Mouse (Mus musculus) left cerebral cortex, postnatal 4 days (tissue): Measurements from ENCODE around the gene Klhl33. TPM values are rescaled to one million over a fixed set of nuclear protein-coding genes. Genes with fewer than 3 reads are reported as not detected.
"Not testable (repeated sequence)": the region's sequence is repeated elsewhere in the genome, so short reads cannot be mapped to it uniquely, and the experiment has no call there.

Experiments
- DNase-seq: peaks from one replicate; pipeline ENCODE4 v3.0.0-alpha.2; 2022
- intact Hi-C: fragments of 180-260 bp; cut with DNase I; formaldehyde crosslinking; loops from one replicate; pipeline ENCODE4 v1.15.1; 2025
- total RNA-seq, 2 experiments: library from RNA; stranded (reverse); gene quantifications; 2 replicates each; pipeline ENCODE4 v1.2.3; 2021

The Klhl33 gene
- total RNA-seq, 2 experiments from 2014 or later: 1.3 to 1.7 TPM

DNA sequence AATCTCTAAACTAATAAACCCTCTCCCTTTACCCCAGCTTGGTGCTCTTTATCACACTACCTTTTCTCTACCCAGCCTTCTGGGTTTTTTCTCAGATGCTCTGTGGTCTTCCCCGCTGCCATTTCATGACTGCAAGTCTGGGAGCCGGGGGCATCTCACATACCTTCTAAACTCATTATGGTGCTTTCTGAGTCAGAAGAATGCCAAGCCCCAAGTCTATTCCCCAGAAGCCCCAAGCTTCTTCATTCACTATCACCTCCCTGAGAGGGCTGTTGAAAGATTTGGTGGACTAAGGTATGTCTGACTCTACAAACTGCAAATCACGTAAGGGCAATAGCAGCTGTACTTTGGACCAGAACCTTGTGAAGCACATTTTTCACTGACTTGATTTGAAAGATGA, 30.3 kb downstream of the Klhl33 start:
- intact Hi-C loops: no loop called here
- DNase-seq: no peak

DNA sequence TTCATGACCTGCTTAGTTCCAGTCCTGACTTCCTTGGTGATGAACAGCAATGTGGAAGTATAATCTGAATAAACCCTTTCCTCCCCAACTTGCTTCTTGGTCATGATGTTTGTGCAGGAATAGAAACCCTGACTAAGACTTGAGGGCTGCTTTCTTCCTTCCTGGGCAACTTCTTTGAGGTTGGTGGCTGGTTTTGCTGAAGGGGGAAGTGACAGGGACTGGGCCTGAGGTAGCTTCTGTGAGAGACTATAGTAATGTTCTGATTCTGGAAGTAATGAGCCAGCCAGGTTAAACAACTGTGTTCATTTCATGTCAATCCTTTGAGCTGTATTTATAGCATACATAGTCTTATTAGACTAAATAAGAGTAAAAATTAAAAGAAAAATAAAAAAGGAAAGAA, 32.3 kb downstream of the Klhl33 start:
- intact Hi-C loops, DNase-seq: not testable (repeated sequence)

DNA sequence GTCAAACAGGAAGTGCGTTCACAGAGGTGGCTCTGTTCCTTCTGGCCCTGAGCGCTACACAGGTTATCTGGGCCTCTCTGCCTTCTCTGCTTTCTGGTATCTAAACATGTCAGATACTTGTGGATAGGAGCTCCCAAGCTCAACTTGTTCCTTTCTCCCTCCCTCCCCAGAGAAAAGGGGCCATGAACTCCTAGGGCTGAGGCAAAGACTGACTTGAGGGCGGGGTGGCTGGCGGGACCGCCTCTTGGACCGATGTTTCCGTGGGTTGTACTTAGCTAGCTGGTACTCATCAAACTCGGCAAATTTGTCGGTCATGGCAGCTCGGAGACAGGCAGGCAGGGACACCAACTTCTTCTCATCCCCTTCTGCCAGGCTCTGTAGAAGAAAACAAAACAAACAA, 34.7 kb downstream of the Klhl33 start:
- intact Hi-C loops: no loop called here
- no peak for DNase-seq

DNA sequence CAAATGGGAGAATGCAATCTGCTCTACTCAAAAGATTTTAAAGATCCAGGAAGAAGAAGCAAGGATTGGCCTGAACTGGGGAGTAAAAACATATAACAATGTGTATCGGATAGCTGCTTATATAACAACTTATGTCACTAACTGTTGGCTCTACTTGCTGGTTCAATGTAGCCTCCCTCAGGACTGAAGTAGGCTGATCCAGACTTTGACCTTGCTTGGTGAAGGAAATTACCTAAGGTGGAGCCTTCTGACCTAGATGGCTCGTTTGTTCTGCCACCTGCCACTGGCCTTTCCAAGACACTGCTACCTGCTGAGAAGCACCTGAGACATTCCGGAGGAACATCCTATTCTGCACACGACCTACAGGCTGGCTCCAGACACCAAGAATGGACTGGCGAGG, 41.5 kb downstream of the Klhl33 start:
- no peak for DNase-seq
- intact Hi-C loops: no loop called here

Other genes with a start within 250 kb of the Klhl33 start
- not detected for gene Olfr747, start 204.3 kb downstream of the Klhl33 start, total RNA-seq
- not detected for gene Olfr748, start 190.1 kb downstream of the Klhl33 start, total RNA-seq
- gene Olfr749, start 152.4 kb downstream of the Klhl33 start, total RNA-seq: not detected
- gene Ttc5, start 112.0 kb downstream of the Klhl33 start, total RNA-seq: 10 to 100 TPM; 79.6 to 89.0 TPM
- under 1 TPM in 1 of 2 experiments, not detected in 1; 0.58 TPM for gene Ccnb1ip1, start 89.8 kb downstream of the Klhl33 start, total RNA-seq
- gene Parp2, start 89.7 kb downstream of the Klhl33 start, total RNA-seq: 10 to 100 TPM; 33.5 to 35.3 TPM
- gene Tep1, start 26.9 kb downstream of the Klhl33 start, total RNA-seq: 1 to 10 TPM; 1.6 to 3.4 TPM
- 10 to 100 TPM; 37.8 to 40.1 TPM for gene Osgep, start 27.4 kb upstream of the Klhl33 start, total RNA-seq
- 10 to 100 TPM; 78.9 to 83.2 TPM for gene Apex1, start 27.5 kb upstream of the Klhl33 start, total RNA-seq
- 10 to 100 TPM; 72.8 to 76.0 TPM for gene Pip4p1, start 33.3 kb upstream of the Klhl33 start, total RNA-seq
- 10 to 100 TPM in 1 of 2 experiments, 1 to 10 TPM in 1; 9.3 to 11.6 TPM for gene Pnp, start 33.6 kb upstream of the Klhl33 start, total RNA-seq
- 10 to 100 TPM in 1 of 2 experiments, 1 to 10 TPM in 1; 8.0 to 10.6 TPM for gene Gm49342, start 47.0 kb upstream of the Klhl33 start, total RNA-seq
- 1 to 10 TPM in 1 of 2 experiments, under 1 TPM in 1; 0.78 to 1.0 TPM for gene Pnp2, start 58.5 kb upstream of the Klhl33 start, total RNA-seq
- gene Rnase10, start 110.2 kb upstream of the Klhl33 start, total RNA-seq: under 1 TPM in 1 of 2 experiments, not detected in 1; 0.24 TPM
- gene Rnase9, start 144.4 kb upstream of the Klhl33 start, total RNA-seq: not detected
- gene Rnase11, start 152.7 kb upstream of the Klhl33 start, total RNA-seq: not detected
- gene Rnase12, start 160.2 kb upstream of the Klhl33 start, total RNA-seq: not detected
- gene Olfr750, start 176.9 kb upstream of the Klhl33 start, total RNA-seq: not detected
- gene Rnase4, start 193.6 kb upstream of the Klhl33 start, total RNA-seq: 10 to 100 TPM; 10.3 to 11.0 TPM
- gene Ang, start 193.6 kb upstream of the Klhl33 start, total RNA-seq: 1 to 10 TPM; 2.1 TPM
- gene Eddm3b, start 216.9 kb upstream of the Klhl33 start, total RNA-seq: not detected
- under 1 TPM in 1 of 2 experiments, not detected in 1; 0.32 TPM for gene Rnase6, start 226.4 kb upstream of the Klhl33 start, total RNA-seq
- under 1 TPM in 1 of 2 experiments, not detected in 1; 0.48 TPM for gene Rnase1, start 249.3 kb upstream of the Klhl33 start, total RNA-seq